Mouse (Mus musculus) embryonic facial prominence, embryonic 15.5 days (tissue): ENCODE measurements around the gene Adcy6. TPM values are rescaled to one million over a fixed set of nuclear protein-coding genes. Genes with fewer than 3 reads are reported as not detected.

Experiments
- ATAC-seq: fragments of 200-750 bp; cut with Nextera tagmentation; 2 replicates; pipeline ENCODE4 v1.8.0; 2017; ENCODE audit warnings: low read depth, moderate TSS enrichment; ENCODE audit not compliant: insufficient number of reproducible peaks, low FRiP score, low TSS enrichment
- H3K27ac ChIP-seq: fragments of 300-500 bp; sonication (generic); replicated peaks from 2 replicates; pipeline ENCODE4 v1.5.1; 2015; ENCODE audit warnings: mild to moderate bottlenecking, inconsistent platforms
- H3K27me3 ChIP-seq: fragments of 300-500 bp; sonication (generic); 2 replicates; pipeline ENCODE4 v1.6.1; 2015; ENCODE audit warnings: inconsistent platforms
- H3K36me3 ChIP-seq: fragments of 300-500 bp; sonication (generic); 2 replicates; pipeline ENCODE4 v1.6.1; 2015; ENCODE audit warnings: mild to moderate bottlenecking, inconsistent platforms
- H3K4me1 ChIP-seq: fragments of 300-500 bp; sonication (generic); 2 replicates; pipeline ENCODE4 v1.6.1; 2015; ENCODE audit warnings: inconsistent platforms
- H3K4me2 ChIP-seq: fragments of 300-500 bp; sonication (generic); replicated peaks from 2 replicates; pipeline ENCODE4 v1.6.1; 2015; ENCODE audit warnings: mild to moderate bottlenecking, inconsistent platforms
- H3K4me3 ChIP-seq: fragments of 300-500 bp; sonication (generic); replicated peaks from 2 replicates; pipeline ENCODE4 v1.5.1; 2015; ENCODE audit warnings: mild to moderate bottlenecking, inconsistent platforms
- H3K9ac ChIP-seq: fragments of 300-500 bp; sonication (generic); 2 replicates; pipeline ENCODE4 v1.6.1; 2015; ENCODE audit warnings: inconsistent platforms
- H3K9me3 ChIP-seq: fragments of 300-500 bp; sonication (generic); replicated peaks from 2 replicates; pipeline ENCODE4 v1.6.1; 2016; ENCODE audit warnings: inconsistent platforms
- WGBS: fragments of 180-500 bp; shearing (Covaris S2); methylation state at CpG from one replicate; pipeline ENCODE4 v1.1.7; 2015; 5-methylcytosine and 5-hydroxymethylcytosine counted together
- polyA plus RNA-seq: library from polyadenylated mRNA; unstranded; fragments of >200 nt; fragmentation: Nextera tagmentation; extraction: Ambion mirVana; gene quantifications from 2 replicates; pipeline ENCODE4 v1.2.1, GENCODE M21; 2015

Adcy6 gene
- polyA plus RNA-seq, 1 experiment from 2014 or later: 18.1 TPM

- peaks cover 56% of the 10 kb centered on the region for H3K4me1 ChIP-seq
- H3K4me3 ChIP-seq: 0 out of 2 replicates have a peak overlapping the region, but pooled peaks have one; percentile 6
- H3K27ac ChIP-seq: no peak overlapping the region
- no peaks in the 10 kb centered on the region for H3K36me3 ChIP-seq
- ATAC-seq: no peak
- peaks cover 8% of the 10 kb centered on the region; the same call in 1 of the 2 replicates for H3K27me3 ChIP-seq
- 12% methylated on average over 20 of the region's 20 CpGs for WGBS
- H3K9ac ChIP-seq: no peak overlapping the region
- H3K4me2 ChIP-seq: peak overlapping the region; percentile 27
- H3K9me3 ChIP-seq: no peaks in the 10 kb centered on the region
Measured at GRCm38 (mm10) chr15:98628589-98629254, 18.8 kb upstream of the Adcy6 start.

GRCm38 (mm10) chr15:98626487-98627212 lies 16.8 kb upstream of the Adcy6 start:
- no peak for ATAC-seq
- 61% methylated on average over 7 of the region's 7 CpGs for WGBS
- Histone ChIP-seq H3K4me3 (no peak overlapping the region), H3K36me3 (no peaks in the 10 kb centered on the region), H3K27ac (no peak overlapping the region), H3K9ac (no peak overlapping the region), H3K27me3 (0 out of 2 replicates have a peak, but pooled peaks cover 2% of the 10 kb centered on the region), H3K9me3 (no peaks in the 10 kb centered on the region), H3K4me2 (no peak overlapping the region), H3K4me1 (peaks cover 41% of the 10 kb centered on the region)

- 16% methylated on average over 8 of the region's 8 CpGs for WGBS
- H3K9me3 ChIP-seq: no peaks in the 10 kb centered on the region
- H3K4me3 ChIP-seq: no peak overlapping the region
- no peaks in the 10 kb centered on the region for H3K36me3 ChIP-seq
- peaks cover 36% of the 10 kb centered on the region for H3K4me1 ChIP-seq
- no peak overlapping the region for H3K4me2 ChIP-seq
- H3K9ac ChIP-seq: no peak overlapping the region
- no peak overlapping the region for H3K27ac ChIP-seq
- peak; percentile 44; the same call in 1 of the 2 replicates for ATAC-seq
- 0 out of 2 replicates have a peak, but pooled peaks cover 2% of the 10 kb centered on the region for H3K27me3 ChIP-seq
Measured at GRCm38 (mm10) chr15:98626078-98626477, 16.2 kb upstream of the Adcy6 start.

- Histone ChIP-seq H3K27ac (no peak overlapping the region), H3K4me2 (no peak overlapping the region), H3K27me3 (no peaks in the 10 kb centered on the region), H3K9ac (no peak overlapping the region), H3K36me3 (no peaks in the 10 kb centered on the region), H3K4me1 (peaks cover 19% of the 10 kb centered on the region), H3K4me3 (no peak overlapping the region), H3K9me3 (no peaks in the 10 kb centered on the region)
- no peak for ATAC-seq
- WGBS: 53% methylated on average over 5 of the region's 5 CpGs
Measured at GRCm38 (mm10) chr15:98623361-98623821, 13.5 kb upstream of the Adcy6 start.

GRCm38 (mm10) chr15:98622721-98623120 lies 12.8 kb upstream of the Adcy6 start:
- ATAC-seq: no peak
- Histone ChIP-seq H3K27me3 (no peaks in the 10 kb centered on the region), H3K9ac (no peak overlapping the region), H3K27ac (no peak overlapping the region), H3K4me2 (no peak overlapping the region), H3K36me3 (no peaks in the 10 kb centered on the region), H3K4me3 (no peak overlapping the region), H3K9me3 (no peaks in the 10 kb centered on the region), H3K4me1 (peaks cover 15% of the 10 kb centered on the region; the same call in 1 of the 2 replicates)
- WGBS: 11% methylated on average over 6 of the region's 6 CpGs

- no peak for ATAC-seq
- no peak overlapping the region for H3K4me3 ChIP-seq
Measured at GRCm38 (mm10) chr15:98622199-98622598, 12.3 kb upstream of the Adcy6 start.

GRCm38 (mm10) chr15:98617176-98617537 lies 7.3 kb upstream of the Adcy6 start:
- Histone ChIP-seq H3K36me3 (no peaks in the 10 kb centered on the region), H3K4me1 (peaks cover 20% of the 10 kb centered on the region), H3K4me2 (peak overlapping the region; percentile 26; the same call in 1 of the 2 replicates), H3K27me3 (no peaks in the 10 kb centered on the region), H3K9me3 (no peaks in the 10 kb centered on the region), H3K4me3 (no peak overlapping the region), H3K27ac (no peak overlapping the region), H3K9ac (no peak overlapping the region)
- under 1% methylated on average over 12 of the region's 12 CpGs for WGBS
- ATAC-seq: no peak

More at GRCm38 (mm10) chr15:98622199-98622598, 12.3 kb upstream of the Adcy6 start:
- no peak overlapping the region for H3K9ac ChIP-seq
- H3K4me2 ChIP-seq: no peak overlapping the region
- 5% methylated on average over 7 of the region's 7 CpGs for WGBS
- H3K9me3 ChIP-seq: no peaks in the 10 kb centered on the region
- H3K27ac ChIP-seq: no peak overlapping the region
- H3K36me3 ChIP-seq: no peaks in the 10 kb centered on the region
- H3K4me1 ChIP-seq: peaks cover 15% of the 10 kb centered on the region; the same call in 1 of the 2 replicates
- no peaks in the 10 kb centered on the region for H3K27me3 ChIP-seq

GRCm38 (mm10) chr15:98616362-98617175 lies 6.7 kb upstream of the Adcy6 start:
- Histone ChIP-seq H3K4me2 (peak overlapping the region; percentile 26; the same call in 1 of the 2 replicates), H3K36me3 (no peaks in the 10 kb centered on the region), H3K4me3 (no peak overlapping the region), H3K27me3 (no peaks in the 10 kb centered on the region), H3K27ac (no peak overlapping the region), H3K9ac (no peak overlapping the region), H3K9me3 (no peaks in the 10 kb centered on the region), H3K4me1 (peaks cover 19% of the 10 kb centered on the region)
- 33% methylated on average over 20 of the region's 20 CpGs for WGBS
- no peak for ATAC-seq

GRCm38 (mm10) chr15:98615751-98616150 lies 5.9 kb upstream of the Adcy6 start:
- WGBS: 69% methylated on average over 6 of the region's 6 CpGs
- ATAC-seq: no peak

GRCm38 (mm10) chr15:98614971-98615370 lies 5.1 kb upstream of the Adcy6 start:
- Histone ChIP-seq H3K27me3 (no peaks in the 10 kb centered on the region), H3K4me1 (peaks cover 23% of the 10 kb centered on the region), H3K9me3 (no peaks in the 10 kb centered on the region), H3K27ac (no peak overlapping the region; the same call in 1 of the 2 replicates), H3K4me2 (no peak overlapping the region), H3K9ac (no peak overlapping the region), H3K4me3 (no peak overlapping the region), H3K36me3 (no peaks in the 10 kb centered on the region)
- 42% methylated on average over 6 of the region's 6 CpGs for WGBS
- no peak for ATAC-seq

More at GRCm38 (mm10) chr15:98615751-98616150, 5.9 kb upstream of the Adcy6 start:
- H3K27me3 ChIP-seq: no peaks in the 10 kb centered on the region
- no peak overlapping the region for H3K4me3 ChIP-seq
- H3K4me2 ChIP-seq: no peak overlapping the region
- H3K9ac ChIP-seq: no peak overlapping the region
- no peak overlapping the region for H3K27ac ChIP-seq
- H3K4me1 ChIP-seq: peaks cover 19% of the 10 kb centered on the region
- no peaks in the 10 kb centered on the region for H3K36me3 ChIP-seq
- H3K9me3 ChIP-seq: no peaks in the 10 kb centered on the region

- ATAC-seq: no peak
- Histone ChIP-seq H3K4me3 (no peak overlapping the region), H3K36me3 (no peaks in the 10 kb centered on the region), H3K9ac (no peak overlapping the region), H3K27me3 (no peaks in the 10 kb centered on the region), H3K4me1 (peaks cover 25% of the 10 kb centered on the region), H3K9me3 (no peaks in the 10 kb centered on the region), H3K27ac (no peak overlapping the region; the same call in 1 of the 2 replicates), H3K4me2 (no peak overlapping the region)
- WGBS: 32% methylated on average over 9 of the region's 9 CpGs
Measured at GRCm38 (mm10) chr15:98614551-98614950, 4.7 kb upstream of the Adcy6 start.
